Mouse (Mus musculus) midbrain, embryonic 12.5 days (tissue): ENCODE data around the gene Gm20388. TPM values are rescaled to one million over a fixed set of nuclear protein-coding genes. Genes with fewer than 3 reads are reported as not detected.

Experiments used
- ATAC-seq: fragments of 200-750 bp; cut with Nextera tagmentation; 2 replicates; pipeline ENCODE4 v1.8.0; 2017; ENCODE audit warnings: low read depth, moderate TSS enrichment, moderate library complexity; ENCODE audit not compliant: low FRiP score
- H3K27ac ChIP-seq: fragments of 300-500 bp; sonication (generic); replicated peaks from 2 replicates; pipeline ENCODE4 v1.5.1; 2016; ENCODE audit warnings: mild to moderate bottlenecking
- H3K27me3 ChIP-seq: fragments of 300-500 bp; sonication (generic); 2 replicates; pipeline ENCODE4 v1.6.1; 2016; ENCODE audit warnings: mild to moderate bottlenecking
- H3K36me3 ChIP-seq: fragments of 300-500 bp; sonication (generic); 2 replicates; pipeline ENCODE4 v1.6.1; 2016
- H3K4me1 ChIP-seq: fragments of 300-500 bp; sonication (generic); 2 replicates; pipeline ENCODE4 v1.6.1; 2016
- H3K4me2 ChIP-seq: fragments of 300-500 bp; sonication (generic); replicated peaks from 2 replicates; pipeline ENCODE4 v1.6.1; 2016; ENCODE audit warnings: mild to moderate bottlenecking, moderate library complexity
- H3K4me3 ChIP-seq: fragments of 300-500 bp; sonication (generic); 2 replicates; pipeline ENCODE4 v1.5.1; 2016; ENCODE audit warnings: mild to moderate bottlenecking
- H3K9ac ChIP-seq: fragments of 300-500 bp; sonication (generic); replicated peaks from 2 replicates; pipeline ENCODE4 v1.6.1; 2016; ENCODE audit warnings: mild to moderate bottlenecking, moderate library complexity
- H3K9me3 ChIP-seq: fragments of 300-500 bp; sonication (generic); 2 replicates; pipeline ENCODE4 v1.6.1; 2016; ENCODE audit warnings: mild to moderate bottlenecking
- WGBS: fragments of 180-500 bp; shearing (Covaris S2); methylation state at CpG from one replicate; pipeline ENCODE4 v1.1.7; 2016; 5-methylcytosine and 5-hydroxymethylcytosine counted together
- polyA plus RNA-seq: library from polyadenylated mRNA; unstranded; fragments of >200 nt; fragmentation: Nextera tagmentation; extraction: Ambion mirVana; gene quantifications from 2 replicates; pipeline ENCODE4 v1.2.1, GENCODE M21; 2016

The Gm20388 gene
- polyA plus RNA-seq, 1 experiment from 2014 or later, result not detected

DNA sequence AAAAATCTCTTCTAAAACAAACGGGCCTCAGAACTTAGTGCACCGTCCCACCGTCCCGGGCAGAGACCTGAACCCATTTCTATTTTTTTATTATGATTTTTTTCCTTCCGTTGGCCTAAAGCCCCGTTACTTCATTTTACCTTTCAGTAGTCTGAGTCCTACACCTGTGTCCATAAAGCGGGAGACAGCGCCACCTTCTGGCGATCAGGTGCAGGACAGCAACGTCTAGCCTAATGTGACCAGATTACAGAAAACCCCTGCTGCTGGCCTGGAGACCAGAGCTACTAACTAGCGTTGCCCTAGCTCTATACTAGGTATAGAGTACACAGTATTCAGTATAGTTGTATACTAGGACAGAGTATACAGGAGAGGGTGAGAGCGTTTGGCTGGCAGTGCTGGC, 1602.8 kb downstream of the Gm20388 start:
- H3K4me1 ChIP-seq, result peaks cover 8% of the 10 kb centered on the region; the same call in 1 of the 2 replicates
- no peaks in the 10 kb centered on the region for H3K9me3 ChIP-seq
- H3K27ac ChIP-seq, result no peak overlapping the region
- peaks cover 63% of the 10 kb centered on the region for H3K27me3 ChIP-seq
- H3K4me3 ChIP-seq, result no peak overlapping the region
- WGBS, result 10% methylated on average over 12 of the region's 12 CpGs
- 0 out of 2 replicates have a peak, but pooled peaks have one; percentile 19 for ATAC-seq
- no peak overlapping the region for H3K9ac ChIP-seq
- H3K4me2 ChIP-seq, result no peak overlapping the region
- no peaks in the 10 kb centered on the region for H3K36me3 ChIP-seq

GRCm38 (mm10) chr8:121525111-121525818, 1614.6 kb downstream of the Gm20388 start:
- no peaks in the 10 kb centered on the region for H3K36me3 ChIP-seq
- no peak overlapping the region for H3K27ac ChIP-seq
- no peak overlapping the region for H3K4me3 ChIP-seq
- 89% methylated on average over 18 of the region's 18 CpGs for WGBS
- H3K9me3 ChIP-seq, result no peaks in the 10 kb centered on the region
- H3K4me1 ChIP-seq, result no peaks in the 10 kb centered on the region
- no peak overlapping the region for H3K4me2 ChIP-seq
- peaks cover 11% of the 10 kb centered on the region for H3K27me3 ChIP-seq
- no peak for ATAC-seq
- H3K9ac ChIP-seq, result no peak overlapping the region

- Histone ChIP-seq H3K9ac (no peak overlapping the region), H3K4me2 (no peak overlapping the region), H3K4me3 (no peak overlapping the region), H3K36me3 (no peaks in the 10 kb centered on the region), H3K4me1 (no peaks in the 10 kb centered on the region), H3K27ac (no peak overlapping the region), H3K9me3 (no peaks in the 10 kb centered on the region), H3K27me3 (peaks cover 11% of the 10 kb centered on the region)
- no peak for ATAC-seq
- 78% methylated on average over 6 of the region's 6 CpGs for WGBS
Observed at GRCm38 (mm10) chr8:121526811-121527550, 1616.3 kb downstream of the Gm20388 start.

DNA sequence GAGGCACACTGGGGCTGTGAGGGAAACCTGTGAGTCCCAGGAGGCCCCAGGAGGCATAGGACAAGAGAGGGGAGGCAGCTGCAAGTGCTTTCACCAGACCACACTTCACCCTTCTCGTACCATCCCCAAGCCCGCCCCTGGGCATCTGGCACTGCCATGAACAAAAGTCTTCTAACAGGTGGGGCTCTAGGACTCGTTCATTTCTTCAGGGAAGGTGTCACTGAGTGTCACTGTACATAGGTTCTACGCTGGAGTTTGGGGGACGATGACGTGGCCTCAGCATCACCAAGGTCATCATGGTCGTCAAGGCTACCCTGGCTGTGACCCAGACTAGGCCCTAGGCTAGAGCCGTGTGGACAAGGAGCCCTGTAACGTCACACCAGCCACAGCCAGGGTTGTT, 1617.1 kb downstream of the Gm20388 start:
- H3K36me3 ChIP-seq, result no peaks in the 10 kb centered on the region
- no peak overlapping the region for H3K4me2 ChIP-seq
- no peak for ATAC-seq
- H3K9me3 ChIP-seq, result no peaks in the 10 kb centered on the region
- WGBS, result 85% methylated on average over 9 of the region's 9 CpGs
- peaks cover 11% of the 10 kb centered on the region for H3K27me3 ChIP-seq
- H3K9ac ChIP-seq, result no peak overlapping the region
- H3K27ac ChIP-seq, result no peak overlapping the region
- no peak overlapping the region for H3K4me3 ChIP-seq
- no peaks in the 10 kb centered on the region for H3K4me1 ChIP-seq

GRCm38 (mm10) chr8:121528790-121529189, 1618.1 kb downstream of the Gm20388 start:
- H3K9me3 ChIP-seq, result no peaks in the 10 kb centered on the region
- H3K27me3 ChIP-seq, result peaks cover 11% of the 10 kb centered on the region
- H3K4me1 ChIP-seq, result no peaks in the 10 kb centered on the region
- no peak overlapping the region for H3K27ac ChIP-seq
- no peaks in the 10 kb centered on the region for H3K36me3 ChIP-seq
- WGBS, result 90% methylated on average over 15 of the region's 15 CpGs
- no peak for ATAC-seq
- no peak overlapping the region for H3K9ac ChIP-seq
- no peak overlapping the region for H3K4me3 ChIP-seq
- H3K4me2 ChIP-seq, result no peak overlapping the region

- H3K4me3 ChIP-seq, result no peak overlapping the region
- no peak overlapping the region for H3K4me2 ChIP-seq
- H3K9ac ChIP-seq, result no peak overlapping the region
- H3K27ac ChIP-seq, result no peak overlapping the region
- H3K27me3 ChIP-seq, result peaks cover 4% of the 10 kb centered on the region; the same call in 1 of the 2 replicates
- H3K4me1 ChIP-seq, result no peaks in the 10 kb centered on the region
- WGBS, result 82% methylated on average over 10 of the region's 10 CpGs
- no peaks in the 10 kb centered on the region for H3K9me3 ChIP-seq
- H3K36me3 ChIP-seq, result no peaks in the 10 kb centered on the region
- no peak for ATAC-seq
Observed at GRCm38 (mm10) chr8:121530639-121531038, 1620.0 kb downstream of the Gm20388 start.

DNA sequence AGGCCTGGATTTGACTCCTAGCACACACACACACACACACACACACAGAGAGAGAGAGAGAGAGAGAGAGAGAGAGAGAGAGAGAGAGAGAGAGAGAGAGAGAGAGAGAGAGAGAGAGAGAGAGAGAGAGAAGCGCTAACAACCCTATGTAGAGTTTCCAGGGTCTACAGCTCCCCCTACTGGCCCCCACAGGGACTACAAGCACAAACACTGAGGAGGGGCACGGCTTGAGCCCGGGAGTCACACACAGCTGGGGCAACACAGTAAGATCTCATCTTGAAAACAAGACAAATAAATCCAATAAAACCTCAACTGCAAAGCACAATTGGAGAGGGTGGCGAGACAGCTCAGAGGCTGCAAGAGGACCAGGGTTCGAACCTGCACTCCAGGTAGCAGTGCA, 1621.7 kb downstream of the Gm20388 start:
- Histone ChIP-seq H3K9ac (no peak overlapping the region), H3K4me1 (no peaks in the 10 kb centered on the region), H3K27me3 (no peaks in the 10 kb centered on the region), H3K36me3 (no peaks in the 10 kb centered on the region), H3K4me2 (no peak overlapping the region), H3K4me3 (no peak overlapping the region), H3K9me3 (no peaks in the 10 kb centered on the region), H3K27ac (no peak overlapping the region)
- no peak for ATAC-seq
- 49% methylated on average over 5 of the region's 5 CpGs for WGBS

- 82% methylated on average over 19 of the region's 19 CpGs for WGBS
- ATAC-seq, result no peak
- Histone ChIP-seq H3K4me2 (no peak overlapping the region), H3K27ac (no peak overlapping the region), H3K9ac (no peak overlapping the region), H3K27me3 (peaks cover 13% of the 10 kb centered on the region; the same call in 1 of the 2 replicates), H3K4me3 (no peak overlapping the region), H3K4me1 (0 out of 2 replicates have a peak, but pooled peaks cover 2% of the 10 kb centered on the region), H3K36me3 (no peaks in the 10 kb centered on the region), H3K9me3 (no peaks in the 10 kb centered on the region)
Observed at GRCm38 (mm10) chr8:121541862-121542261, 1631.2 kb downstream of the Gm20388 start.

GRCm38 (mm10) chr8:121542901-121543300, 1632.3 kb downstream of the Gm20388 start:
- Histone ChIP-seq H3K27ac (no peak overlapping the region), H3K36me3 (no peaks in the 10 kb centered on the region), H3K4me2 (no peak overlapping the region), H3K4me1 (0 out of 2 replicates have a peak, but pooled peaks cover 2% of the 10 kb centered on the region), H3K27me3 (peaks cover 13% of the 10 kb centered on the region; the same call in 1 of the 2 replicates), H3K9ac (no peak overlapping the region), H3K4me3 (no peak overlapping the region), H3K9me3 (no peaks in the 10 kb centered on the region)
- 74% methylated on average over 13 of the region's 13 CpGs for WGBS
- no peak for ATAC-seq

GRCm38 (mm10) chr8:121544276-121544785, 1633.7 kb downstream of the Gm20388 start, which contains the start of gene 1700018B08Rik:
1700018B08Rik (minus strand) TSS chr8:121544320.
- Histone ChIP-seq H3K4me2 (no peak within 1 kb of the TSS), H3K9ac (no peak within 1 kb of the TSS)
- 86% methylated on average over 12 of the region's 12 CpGs for WGBS

GRCm38 (mm10) chr8:121544936-121545335, 1634.3 kb downstream of the Gm20388 start:
- Histone ChIP-seq H3K4me2 (no peak overlapping the region), H3K4me3 (no peak overlapping the region), H3K36me3 (no peaks in the 10 kb centered on the region; the same call in 1 of the 2 replicates), H3K27me3 (0 out of 2 replicates have a peak, but pooled peaks cover 7% of the 10 kb centered on the region), H3K9ac (no peak overlapping the region), H3K9me3 (no peaks in the 10 kb centered on the region), H3K27ac (no peak overlapping the region), H3K4me1 (0 out of 2 replicates have a peak, but pooled peaks cover 2% of the 10 kb centered on the region)
- no peak for ATAC-seq
- WGBS, result 80% methylated on average over 11 of the region's 11 CpGs

More at GRCm38 (mm10) chr8:121544276-121544785, 1633.7 kb downstream of the Gm20388 start, which contains the start of gene 1700018B08Rik:
- ATAC-seq, result no peak
- Histone ChIP-seq H3K4me3 (no peak within 1 kb of the TSS), H3K4me1 (0 out of 2 replicates have a peak, but pooled peaks cover 2% of the 10 kb centered on the region), H3K36me3 (no peaks in the 10 kb centered on the region), H3K27ac (no peak within 1 kb of the TSS), H3K27me3 (peaks cover 9% of the 10 kb centered on the region; the same call in 1 of the 2 replicates), H3K9me3 (no peaks in the 10 kb centered on the region)

DNA sequence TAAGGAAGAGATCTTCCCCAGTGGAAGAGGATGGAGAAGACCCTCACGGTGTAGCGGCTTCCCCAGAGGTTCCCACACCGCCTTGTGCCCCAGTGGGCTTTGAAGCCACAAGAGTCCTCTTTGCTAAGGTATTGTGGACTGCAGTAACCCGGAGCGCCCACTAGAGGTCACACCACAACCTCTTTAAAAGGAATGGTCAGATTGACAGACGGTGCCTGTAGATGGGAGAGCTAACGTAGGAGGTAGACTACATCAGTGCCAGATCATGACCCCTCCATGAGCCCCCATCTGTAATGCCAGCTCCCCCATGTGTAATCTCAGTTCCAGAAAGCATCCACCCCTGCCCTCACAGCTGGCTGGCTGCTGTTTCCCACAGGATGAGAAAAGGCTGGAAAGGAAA, 1636.5 kb downstream of the Gm20388 start:
- H3K4me3 ChIP-seq, result no peak overlapping the region
- WGBS, result 10% methylated on average over 7 of the region's 7 CpGs
- H3K9me3 ChIP-seq, result no peaks in the 10 kb centered on the region
- ATAC-seq, result no peak
- H3K36me3 ChIP-seq, result peaks cover 18% of the 10 kb centered on the region
- H3K4me1 ChIP-seq, result 0 out of 2 replicates have a peak, but pooled peaks cover 2% of the 10 kb centered on the region
- H3K4me2 ChIP-seq, result no peak overlapping the region
- H3K9ac ChIP-seq, result no peak overlapping the region
- 0 out of 2 replicates have a peak, but pooled peaks cover 4% of the 10 kb centered on the region for H3K27me3 ChIP-seq
- no peak overlapping the region for H3K27ac ChIP-seq
